Mouse (Mus musculus) ES-E14 (cell line): ENCODE data around the gene Lin37.

Experiments used
- CHD2 ChIP-seq: IDR thresholded peaks from 2 replicates; pipeline ENCODE4 v1.6.1; 2014; ENCODE audit warnings: mild to moderate bottlenecking, low read depth, low read length, inconsistent platforms
- HCFC1 ChIP-seq: IDR thresholded peaks from 2 replicates; pipeline ENCODE4 v1.6.1; 2012; ENCODE audit warnings: low read length, inconsistent platforms, borderline replicate concordance; ENCODE audit not compliant: insufficient read depth
- ZC3H11A ChIP-seq: IDR thresholded peaks from 2 replicates; pipeline ENCODE4 v1.6.1; 2012; ENCODE audit warnings: low read depth, mild to moderate bottlenecking, inconsistent platforms, low read length, borderline replicate concordance
- ZNF384 ChIP-seq: IDR thresholded peaks from 2 replicates; pipeline ENCODE4 v1.6.1; 2012; ENCODE audit warnings: low read depth, low read length, inconsistent platforms

- no peak for TF ChIP-seq ZC3H11A
- no peak for TF ChIP-seq HCFC1
- TF ChIP-seq CHD2: no peak
- TF ChIP-seq ZNF384: no peak
Measured at GRCm38 (mm10) chr7:30567555-30567954, 7.9 kb upstream of the Lin37 start.
